Mouse (Mus musculus): ENCODE results near the gene Btbd3. TPM values are rescaled to one million over a fixed set of nuclear protein-coding genes. Genes with fewer than 3 reads are reported as not detected.
A peak's percentile ranks its signal among the peaks of the same experiment; 100 is the strongest.

Gene Btbd3
- polyA plus RNA-seq, 1 experiment from 2014 or later: 16.7 TPM

GRCm38 (mm10) chr2:138365391-138365790 lies 109.0 kb downstream of the Btbd3 start:
- Histone ChIP-seq H3K27ac (ENCODE audit: low read length) (no peak overlapping the region), H3K36me3 (ENCODE audit: insufficient read depth, low read length) (no peaks in the 10 kb centered on the region), H3K27me3 (ENCODE audit: insufficient read depth, low read length) (no peaks in the 10 kb centered on the region), H3K4me3 (ENCODE audit: low read length) (no peak overlapping the region), H3K9ac (replicated peaks; ENCODE audit: low read length) (no peak overlapping the region), H3K4me1 (ENCODE audit: insufficient read depth, low read length) (no peaks in the 10 kb centered on the region), H3K9me3 (ENCODE audit: low read length) (no peaks in the 10 kb centered on the region), H3K4me2 (replicated peaks; ENCODE audit: low read depth, low read length) (no peak overlapping the region)
- no peak for ATAC-seq (ENCODE audit: low FRiP score, low TSS enrichment)
- WGBS: 86% methylated on average over 4 of the region's 4 CpGs

- H3K27ac ChIP-seq (ENCODE audit: low read length): no peak overlapping the region
- H3K4me3 ChIP-seq (ENCODE audit: low read length): no peak overlapping the region
- 86% methylated on average over 5 of the region's 5 CpGs for WGBS
- no peaks in the 10 kb centered on the region for H3K4me1 ChIP-seq (ENCODE audit: insufficient read depth, low read length)
- no peak overlapping the region for H3K4me2 ChIP-seq (replicated peaks; ENCODE audit: low read depth, low read length)
- no peak overlapping the region for H3K9ac ChIP-seq (replicated peaks; ENCODE audit: low read length)
- no peaks in the 10 kb centered on the region for H3K9me3 ChIP-seq (ENCODE audit: low read length)
- no peaks in the 10 kb centered on the region for H3K36me3 ChIP-seq (ENCODE audit: insufficient read depth, low read length)
- ATAC-seq (ENCODE audit: low FRiP score, low TSS enrichment): no peak
- H3K27me3 ChIP-seq (ENCODE audit: insufficient read depth, low read length): no peaks in the 10 kb centered on the region
Observed at GRCm38 (mm10) chr2:138374556-138374955, 118.2 kb downstream of the Btbd3 start.

- ATAC-seq (ENCODE audit: low FRiP score, low TSS enrichment): no peak
Observed at GRCm38 (mm10) chr2:138378855-138379254, 122.5 kb downstream of the Btbd3 start.

GRCm38 (mm10) chr2:138384762-138385161 lies 128.4 kb downstream of the Btbd3 start:
- H3K27me3 ChIP-seq (ENCODE audit: insufficient read depth, low read length): no peaks in the 10 kb centered on the region
- H3K9me3 ChIP-seq (ENCODE audit: low read length): 0 out of 2 replicates have a peak, but pooled peaks cover 3% of the 10 kb centered on the region
- H3K4me3 ChIP-seq (ENCODE audit: low read length): no peak overlapping the region
- H3K4me2 ChIP-seq (replicated peaks; ENCODE audit: low read depth, low read length): no peak overlapping the region
- H3K27ac ChIP-seq (ENCODE audit: low read length): no peak overlapping the region
- H3K36me3 ChIP-seq (ENCODE audit: insufficient read depth, low read length): no peaks in the 10 kb centered on the region
- 0 out of 2 replicates have a peak, but pooled peaks cover 4% of the 10 kb centered on the region for H3K4me1 ChIP-seq (ENCODE audit: insufficient read depth, low read length)
- ATAC-seq (ENCODE audit: low FRiP score, low TSS enrichment): no peak
- no peak overlapping the region for H3K9ac ChIP-seq (replicated peaks; ENCODE audit: low read length)
- WGBS: 56% methylated on average over 2 of the region's 2 CpGs

More at GRCm38 (mm10) chr2:138378855-138379254, 122.5 kb downstream of the Btbd3 start:
- Histone ChIP-seq H3K36me3 (ENCODE audit: insufficient read depth, low read length) (no peaks in the 10 kb centered on the region), H3K4me3 (ENCODE audit: low read length) (no peak overlapping the region), H3K4me1 (ENCODE audit: insufficient read depth, low read length) (no peaks in the 10 kb centered on the region), H3K4me2 (replicated peaks; ENCODE audit: low read depth, low read length) (no peak overlapping the region), H3K9ac (replicated peaks; ENCODE audit: low read length) (no peak overlapping the region), H3K9me3 (ENCODE audit: low read length) (0 out of 2 replicates have a peak, but pooled peaks cover 3% of the 10 kb centered on the region), H3K27me3 (ENCODE audit: insufficient read depth, low read length) (no peaks in the 10 kb centered on the region), H3K27ac (ENCODE audit: low read length) (no peak overlapping the region)

DNA sequence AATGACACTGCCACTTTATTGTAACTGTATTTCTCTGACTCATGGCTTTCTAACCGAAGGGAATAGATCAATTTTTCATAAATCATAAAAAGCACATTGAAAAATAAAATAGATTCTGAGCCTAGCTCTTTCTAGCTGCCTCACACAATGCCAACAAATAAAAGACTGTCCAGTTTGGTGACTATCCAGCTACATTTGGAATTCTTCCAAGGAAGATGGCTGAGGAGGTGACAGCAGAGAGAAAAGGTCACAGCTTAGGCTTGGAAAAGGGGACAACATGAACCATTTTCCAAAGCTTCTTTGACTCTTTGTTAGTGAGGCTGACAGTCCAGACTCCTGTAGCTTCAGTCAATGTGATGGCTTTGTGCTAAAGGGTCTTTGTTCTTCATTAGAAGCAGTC lies 132.2 kb downstream of the Btbd3 start:
- no peaks in the 10 kb centered on the region for H3K27me3 ChIP-seq (ENCODE audit: insufficient read depth, low read length)
- H3K4me1 ChIP-seq (ENCODE audit: insufficient read depth, low read length): 0 out of 2 replicates have a peak, but pooled peaks cover 4% of the 10 kb centered on the region
- H3K27ac ChIP-seq (ENCODE audit: low read length): no peak overlapping the region
- no peak overlapping the region for H3K9ac ChIP-seq (replicated peaks; ENCODE audit: low read length)
- no peaks in the 10 kb centered on the region for H3K36me3 ChIP-seq (ENCODE audit: insufficient read depth, low read length)
- ATAC-seq (ENCODE audit: low FRiP score, low TSS enrichment): no peak
- H3K4me3 ChIP-seq (ENCODE audit: low read length): no peak overlapping the region
- no peak overlapping the region for H3K4me2 ChIP-seq (replicated peaks; ENCODE audit: low read depth, low read length)
- 76% methylated on average over 1 of the region's 1 CpGs for WGBS
- 0 out of 2 replicates have a peak, but pooled peaks cover 1% of the 10 kb centered on the region for H3K9me3 ChIP-seq (ENCODE audit: low read length)

DNA sequence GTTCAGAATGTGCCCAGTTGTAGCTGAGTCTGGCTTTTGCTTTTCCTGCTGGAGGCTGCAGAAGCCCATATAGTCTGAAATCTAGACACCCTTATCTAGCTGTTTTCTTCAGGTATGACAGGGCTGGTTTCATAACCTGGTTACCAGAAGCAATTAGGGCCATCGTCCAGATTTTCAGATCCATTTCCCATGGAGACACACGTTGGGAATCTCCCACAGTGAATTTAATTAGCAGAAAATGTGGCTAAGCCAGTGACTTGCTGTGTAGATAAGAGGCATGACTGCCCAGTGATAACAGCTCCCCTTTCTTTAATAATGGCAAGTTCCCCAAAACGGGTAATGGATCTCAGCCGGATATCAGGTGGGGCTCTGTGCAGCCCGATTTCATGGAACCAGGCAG lies 146.7 kb downstream of the Btbd3 start:
- Histone ChIP-seq H3K27me3 (ENCODE audit: insufficient read depth, low read length) (no peaks in the 10 kb centered on the region), H3K9me3 (ENCODE audit: low read length) (no peaks in the 10 kb centered on the region), H3K27ac (ENCODE audit: low read length) (no peak overlapping the region), H3K4me3 (ENCODE audit: low read length) (no peak overlapping the region), H3K4me2 (replicated peaks; ENCODE audit: low read depth, low read length) (no peak overlapping the region), H3K9ac (replicated peaks; ENCODE audit: low read length) (no peak overlapping the region), H3K36me3 (ENCODE audit: insufficient read depth, low read length) (no peaks in the 10 kb centered on the region), H3K4me1 (ENCODE audit: insufficient read depth, low read length) (no peaks in the 10 kb centered on the region)
- ATAC-seq (ENCODE audit: low FRiP score, low TSS enrichment): no peak
- 74% methylated on average over 5 of the region's 5 CpGs for WGBS

DNA sequence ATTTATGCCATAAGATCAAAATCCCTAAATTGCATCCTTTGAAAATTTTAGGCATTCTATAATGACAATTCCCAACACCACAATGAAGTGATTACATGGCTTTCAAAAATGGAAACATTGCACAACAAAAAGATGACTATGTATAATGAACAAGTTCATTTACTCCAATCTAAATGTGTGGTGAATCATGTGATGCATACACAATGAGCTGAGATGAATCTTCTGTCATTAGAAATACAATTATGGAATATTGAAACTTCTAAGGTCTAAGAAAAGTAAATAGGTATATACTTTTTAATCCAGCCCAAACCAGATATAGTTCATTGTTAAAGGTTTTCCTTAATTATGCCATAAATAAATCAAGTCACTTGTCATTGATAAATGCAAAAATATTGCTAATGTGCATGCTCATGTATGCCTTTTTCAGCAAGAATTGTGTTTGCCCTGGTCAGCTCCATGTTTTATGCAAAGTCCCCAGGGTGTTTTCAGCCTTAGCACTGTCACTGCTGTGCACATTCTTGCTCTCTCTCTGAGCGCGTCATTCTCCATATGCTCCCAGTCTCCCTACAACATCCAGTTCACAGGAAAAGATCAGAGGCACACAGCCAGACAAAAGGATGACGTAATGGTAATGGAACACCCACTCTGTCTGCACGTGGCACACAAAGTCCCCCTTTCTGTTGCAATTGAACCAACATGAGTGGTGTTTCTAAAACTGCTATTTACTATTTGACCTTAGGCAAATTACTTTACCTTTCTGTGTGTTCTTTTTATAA lies 149.6 kb downstream of the Btbd3 start:
- Histone ChIP-seq H3K27ac (ENCODE audit: low read length) (no peak overlapping the region), H3K9ac (replicated peaks; ENCODE audit: low read length) (no peak overlapping the region), H3K9me3 (ENCODE audit: low read length) (no peaks in the 10 kb centered on the region), H3K27me3 (ENCODE audit: insufficient read depth, low read length) (no peaks in the 10 kb centered on the region), H3K4me2 (replicated peaks; ENCODE audit: low read depth, low read length) (no peak overlapping the region), H3K36me3 (ENCODE audit: insufficient read depth, low read length) (no peaks in the 10 kb centered on the region), H3K4me1 (ENCODE audit: insufficient read depth, low read length) (no peaks in the 10 kb centered on the region), H3K4me3 (ENCODE audit: low read length) (no peak overlapping the region)
- ATAC-seq (ENCODE audit: low FRiP score, low TSS enrichment): peak; percentile 77; the same call in 1 of the 2 replicates
- WGBS: 13% methylated on average over 4 of the region's 4 CpGs

DNA sequence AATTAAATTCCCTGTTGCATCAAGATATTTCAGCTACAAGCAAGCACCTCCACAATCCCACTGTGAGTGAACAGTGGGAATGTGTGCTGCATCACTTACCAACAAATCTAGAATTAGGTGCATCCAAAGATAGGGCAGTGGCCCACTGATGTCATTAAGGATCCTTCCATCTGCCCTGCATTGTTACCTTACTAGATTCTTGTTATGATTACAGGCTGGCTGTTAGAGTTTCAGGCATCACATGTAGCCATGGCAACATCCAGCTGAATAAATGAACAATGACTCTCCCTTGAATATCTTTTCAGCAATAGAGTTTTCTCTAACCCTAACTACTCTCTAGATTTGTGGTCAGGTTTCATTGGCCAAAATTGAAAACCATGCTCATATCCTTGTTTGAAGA lies 150.3 kb downstream of the Btbd3 start:
- Histone ChIP-seq H3K4me2 (replicated peaks; ENCODE audit: low read depth, low read length) (no peak overlapping the region), H3K27ac (ENCODE audit: low read length) (no peak overlapping the region), H3K9me3 (ENCODE audit: low read length) (no peaks in the 10 kb centered on the region), H3K4me1 (ENCODE audit: insufficient read depth, low read length) (no peaks in the 10 kb centered on the region), H3K36me3 (ENCODE audit: insufficient read depth, low read length) (no peaks in the 10 kb centered on the region), H3K9ac (replicated peaks; ENCODE audit: low read length) (no peak overlapping the region), H3K27me3 (ENCODE audit: insufficient read depth, low read length) (no peaks in the 10 kb centered on the region), H3K4me3 (ENCODE audit: low read length) (no peak overlapping the region)
- ATAC-seq (ENCODE audit: low FRiP score, low TSS enrichment): no peak

DNA sequence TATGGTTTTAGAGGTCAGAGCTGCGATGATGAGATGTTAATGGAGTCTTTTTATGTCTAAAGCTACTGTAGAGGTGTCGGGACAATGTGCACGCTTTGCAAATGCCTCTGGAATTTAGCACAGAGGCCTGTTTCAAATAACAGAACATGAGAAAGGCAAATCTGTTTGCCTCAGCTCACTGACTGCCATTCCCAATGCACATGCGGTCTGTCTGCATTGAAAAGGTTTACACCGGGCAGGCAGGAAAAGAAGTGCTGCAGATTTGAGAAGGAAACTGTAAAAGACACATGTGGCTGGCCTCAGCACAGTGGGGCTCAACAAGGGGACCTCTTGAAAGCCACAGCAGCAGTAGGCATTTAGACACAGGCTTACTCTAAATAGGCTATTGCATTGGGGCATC lies 156.2 kb downstream of the Btbd3 start:
- H3K4me3 ChIP-seq (ENCODE audit: low read length): no peak overlapping the region
- H3K27ac ChIP-seq (ENCODE audit: low read length): no peak overlapping the region
- ATAC-seq (ENCODE audit: low FRiP score, low TSS enrichment): no peak
- no peaks in the 10 kb centered on the region for H3K9me3 ChIP-seq (ENCODE audit: low read length)
- H3K36me3 ChIP-seq (ENCODE audit: insufficient read depth, low read length): no peaks in the 10 kb centered on the region
- no peak overlapping the region for H3K4me2 ChIP-seq (replicated peaks; ENCODE audit: low read depth, low read length)
- H3K27me3 ChIP-seq (ENCODE audit: insufficient read depth, low read length): no peaks in the 10 kb centered on the region
- H3K9ac ChIP-seq (replicated peaks; ENCODE audit: low read length): no peak overlapping the region
- no peaks in the 10 kb centered on the region for H3K4me1 ChIP-seq (ENCODE audit: insufficient read depth, low read length)
- 55% methylated on average over 5 of the region's 5 CpGs for WGBS

GRCm38 (mm10) chr2:138422321-138422720 lies 166.0 kb downstream of the Btbd3 start:
- no peak overlapping the region for H3K4me3 ChIP-seq (ENCODE audit: low read length)
- H3K9me3 ChIP-seq (ENCODE audit: low read length): no peaks in the 10 kb centered on the region
- H3K27me3 ChIP-seq (ENCODE audit: insufficient read depth, low read length): no peaks in the 10 kb centered on the region
- no peaks in the 10 kb centered on the region for H3K4me1 ChIP-seq (ENCODE audit: insufficient read depth, low read length)
- no peak overlapping the region for H3K27ac ChIP-seq (ENCODE audit: low read length)
- no peak overlapping the region for H3K4me2 ChIP-seq (replicated peaks; ENCODE audit: low read depth, low read length)
- no peak for ATAC-seq (ENCODE audit: low FRiP score, low TSS enrichment)
- no peaks in the 10 kb centered on the region for H3K36me3 ChIP-seq (ENCODE audit: insufficient read depth, low read length)
- no peak overlapping the region for H3K9ac ChIP-seq (replicated peaks; ENCODE audit: low read length)
- 50% methylated on average over 2 of the region's 2 CpGs for WGBS
